Mouse (Mus musculus): ENCODE measurements around the gene Cldn7.
"Not testable (repeated sequence)": the region's sequence is repeated elsewhere in the genome, so short reads cannot be mapped to it uniquely, and the experiment has no call there.

Cldn7 gene

GRCm38 (mm10) chr11:69964650-69965270, at the start of gene Cldn7:
Gene Cldn7, plus strand, starts transcription at chr11:69964779.
- no peak for DNase-seq (ENCODE audit: low read depth, low spot score)

- DNase-seq (ENCODE audit: low read depth, low spot score), result no peak
These were observed 49.6 kb upstream of the Cldn7 start for GRCm38 (mm10) chr11:69914917-69915430.

- DNase-seq (ENCODE audit: low read depth, low spot score), result no peak
These were observed 48.6 kb upstream of the Cldn7 start for GRCm38 (mm10) chr11:69915667-69916627.

GRCm38 (mm10) chr11:69916652-69917378, 47.8 kb upstream of the Cldn7 start:
- not testable (repeated sequence) for DNase-seq (ENCODE audit: low read depth, low spot score)

- DNase-seq (ENCODE audit: low read depth, low spot score), result no peak
These were observed 47.1 kb upstream of the Cldn7 start for GRCm38 (mm10) chr11:69917379-69917948.

GRCm38 (mm10) chr11:69918118-69918517, 46.5 kb upstream of the Cldn7 start:
- DNase-seq (ENCODE audit: low read depth, low spot score), result no peak

GRCm38 (mm10) chr11:69919053-69919452, 45.5 kb upstream of the Cldn7 start:
- no peak for DNase-seq (ENCODE audit: low read depth, low spot score)

GRCm38 (mm10) chr11:69919661-69920265, 44.8 kb upstream of the Cldn7 start:
- DNase-seq (ENCODE audit: low read depth, low spot score), result no peak

GRCm38 (mm10) chr11:69920266-69921031, 44.1 kb upstream of the Cldn7 start:
- DNase-seq (ENCODE audit: low read depth, low spot score), result no peak

GRCm38 (mm10) chr11:69921114-69922011, 43.2 kb upstream of the Cldn7 start, which contains the start of gene Eif5a:
Gene Eif5a, minus strand, starts transcription at chr11:69921958.
- peak; percentile 100 for DNase-seq (ENCODE audit: low read depth, low spot score)

- DNase-seq (ENCODE audit: low read depth, low spot score), result no peak
These were observed 42.4 kb upstream of the Cldn7 start for GRCm38 (mm10) chr11:69922012-69922756.

GRCm38 (mm10) chr11:69922796-69923195, 41.8 kb upstream of the Cldn7 start:
- DNase-seq (ENCODE audit: low read depth, low spot score), result no peak

GRCm38 (mm10) chr11:69927501-69927900, 37.1 kb upstream of the Cldn7 start:
- DNase-seq (ENCODE audit: low read depth, low spot score), result no peak

GRCm38 (mm10) chr11:69929712-69930111, 34.9 kb upstream of the Cldn7 start:
- no peak for DNase-seq (ENCODE audit: low read depth, low spot score)

GRCm38 (mm10) chr11:69930176-69930575, 34.4 kb upstream of the Cldn7 start:
- not testable (repeated sequence) for DNase-seq (ENCODE audit: low read depth, low spot score)

GRCm38 (mm10) chr11:69930967-69931537, 33.5 kb upstream of the Cldn7 start:
- no peak for DNase-seq (ENCODE audit: low read depth, low spot score)

- DNase-seq (ENCODE audit: low read depth, low spot score), result no peak
These were observed 32.8 kb upstream of the Cldn7 start for GRCm38 (mm10) chr11:69931769-69932168.

GRCm38 (mm10) chr11:69932254-69932653, 32.3 kb upstream of the Cldn7 start:
- no peak for DNase-seq (ENCODE audit: low read depth, low spot score)
